Mouse (Mus musculus): ENCODE results near the gene Ascc3.
A peak's percentile ranks its signal among the peaks of the same experiment; 100 is the strongest.

Ascc3 gene

GRCm38 (mm10) chr10:50762984-50763383 is 170.5 kb downstream of the Ascc3 start:
- no peak for DNase-seq (ENCODE audit: extremely low spot score, low read depth, low spot score)

- peak; percentile 99 for DNase-seq (ENCODE audit: extremely low spot score, low read depth, low spot score)
These were observed 171.2 kb downstream of the Ascc3 start for GRCm38 (mm10) chr10:50763457-50764310.

- DNase-seq (ENCODE audit: extremely low spot score, low read depth, low spot score): no peak
These were observed 180.3 kb downstream of the Ascc3 start for GRCm38 (mm10) chr10:50772811-50773210.

- no peak for DNase-seq (ENCODE audit: extremely low spot score, low read depth, low spot score)
These were observed 181.4 kb downstream of the Ascc3 start for GRCm38 (mm10) chr10:50773846-50774245.

- no peak for DNase-seq (ENCODE audit: extremely low spot score, low read depth, low spot score)
These were observed 200.4 kb downstream of the Ascc3 start for GRCm38 (mm10) chr10:50792840-50793239.

GRCm38 (mm10) chr10:50801594-50801993 is 209.1 kb downstream of the Ascc3 start:
- DNase-seq (ENCODE audit: extremely low spot score, low read depth, low spot score): no peak

- no peak for DNase-seq (ENCODE audit: extremely low spot score, low read depth, low spot score)
These were observed 209.9 kb downstream of the Ascc3 start for GRCm38 (mm10) chr10:50802380-50802779.

- no peak for DNase-seq (ENCODE audit: extremely low spot score, low read depth, low spot score)
These were observed 213.7 kb downstream of the Ascc3 start for GRCm38 (mm10) chr10:50806166-50806565.

- DNase-seq (ENCODE audit: extremely low spot score, low read depth, low spot score): no peak
These were observed 229.9 kb downstream of the Ascc3 start for GRCm38 (mm10) chr10:50822363-50822762.

- DNase-seq (ENCODE audit: extremely low spot score, low read depth, low spot score): no peak
These were observed 234.4 kb downstream of the Ascc3 start for GRCm38 (mm10) chr10:50826829-50827228.

GRCm38 (mm10) chr10:50834533-50834932 is 242.1 kb downstream of the Ascc3 start:
- DNase-seq (ENCODE audit: extremely low spot score, low read depth, low spot score): no peak

- DNase-seq (ENCODE audit: extremely low spot score, low read depth, low spot score): no peak
These were observed 250.9 kb downstream of the Ascc3 start for GRCm38 (mm10) chr10:50843363-50843762.

- DNase-seq (ENCODE audit: extremely low spot score, low read depth, low spot score): no peak
These were observed 275.7 kb downstream of the Ascc3 start for GRCm38 (mm10) chr10:50868202-50868601.

GRCm38 (mm10) chr10:50876952-50877351 is 284.5 kb downstream of the Ascc3 start:
- no peak for DNase-seq (ENCODE audit: extremely low spot score, low read depth, low spot score)

GRCm38 (mm10) chr10:50881476-50882069 is 289.1 kb downstream of the Ascc3 start:
- DNase-seq (ENCODE audit: extremely low spot score, low read depth, low spot score): no peak

- DNase-seq (ENCODE audit: extremely low spot score, low read depth, low spot score): no peak
These were observed 289.9 kb downstream of the Ascc3 start for GRCm38 (mm10) chr10:50882366-50882765.

GRCm38 (mm10) chr10:50886305-50886704 is 293.8 kb downstream of the Ascc3 start:
- no peak for DNase-seq (ENCODE audit: extremely low spot score, low read depth, low spot score)

GRCm38 (mm10) chr10:50890621-50891020 is 298.2 kb downstream of the Ascc3 start:
- no peak for DNase-seq (ENCODE audit: extremely low spot score, low read depth, low spot score)

GRCm38 (mm10) chr10:50891876-50892711 is 299.6 kb downstream of the Ascc3 start:
- no peak for DNase-seq (ENCODE audit: extremely low spot score, low read depth, low spot score)

GRCm38 (mm10) chr10:50892751-50893320 is 300.4 kb downstream of the Ascc3 start:
- no peak for DNase-seq (ENCODE audit: extremely low spot score, low read depth, low spot score)

GRCm38 (mm10) chr10:50893546-50893945 is 301.1 kb downstream of the Ascc3 start:
- DNase-seq (ENCODE audit: extremely low spot score, low read depth, low spot score): no peak

Measured in hindlimb bud, embryonic 11.5 days (tissue).